Mouse (Mus musculus): ENCODE data around the gene Nucb1. TPM values are rescaled to one million over a fixed set of nuclear protein-coding genes. Genes with fewer than 3 reads are reported as not detected.
A peak's percentile ranks its signal among the peaks of the same experiment; 100 is the strongest.
"Not testable (repeated sequence)": the region's sequence is repeated elsewhere in the genome, so short reads cannot be mapped to it uniquely, and the experiment has no call there.

Nucb1 gene
- total RNA-seq, 2 experiments from 2014 or later = 182 to 199 TPM

DNA sequence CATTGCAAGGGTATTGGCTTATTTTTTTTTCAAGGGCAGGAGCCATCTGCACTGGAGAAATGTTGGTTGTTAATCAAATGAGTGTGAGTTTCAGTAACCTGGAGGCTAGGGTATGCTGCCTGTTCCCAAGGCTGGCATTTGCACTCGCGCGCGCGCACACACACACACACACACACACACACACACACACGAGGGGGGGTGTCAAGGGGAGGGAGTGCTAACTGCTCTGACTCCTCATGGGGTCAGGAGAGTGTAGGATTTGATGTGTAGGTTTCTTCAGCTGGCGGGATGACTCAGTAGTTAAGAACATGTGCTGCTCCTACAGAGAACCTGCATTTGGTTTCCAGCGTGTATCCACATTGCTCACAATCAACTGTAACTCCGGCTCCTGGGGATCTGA lies 19.4 kb downstream of the Nucb1 start:
- DNase-seq (ENCODE audit: low spot score in 2 of 2) = no peak

DNA sequence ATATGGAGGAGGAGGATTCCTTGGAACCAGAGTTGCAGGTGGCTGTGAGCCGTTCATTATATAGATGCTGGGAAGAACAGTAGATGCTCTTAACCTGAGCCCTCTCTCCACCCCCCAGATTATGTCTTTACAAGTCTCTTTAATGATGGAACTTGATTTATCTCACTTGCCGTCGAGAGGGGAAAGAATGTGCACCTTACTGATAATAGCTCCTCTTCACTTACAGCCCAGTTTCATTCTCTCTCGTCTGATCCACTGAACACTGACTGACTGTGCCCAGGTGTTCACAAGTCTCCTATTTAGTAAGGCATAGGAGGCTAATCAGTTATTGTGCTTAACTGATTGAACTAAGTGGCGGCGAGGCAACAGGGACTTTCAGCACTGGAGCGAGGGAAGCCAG lies 20.6 kb downstream of the Nucb1 start:
- DNase-seq (ENCODE audit: low spot score in 2 of 2) = no peak

DNA sequence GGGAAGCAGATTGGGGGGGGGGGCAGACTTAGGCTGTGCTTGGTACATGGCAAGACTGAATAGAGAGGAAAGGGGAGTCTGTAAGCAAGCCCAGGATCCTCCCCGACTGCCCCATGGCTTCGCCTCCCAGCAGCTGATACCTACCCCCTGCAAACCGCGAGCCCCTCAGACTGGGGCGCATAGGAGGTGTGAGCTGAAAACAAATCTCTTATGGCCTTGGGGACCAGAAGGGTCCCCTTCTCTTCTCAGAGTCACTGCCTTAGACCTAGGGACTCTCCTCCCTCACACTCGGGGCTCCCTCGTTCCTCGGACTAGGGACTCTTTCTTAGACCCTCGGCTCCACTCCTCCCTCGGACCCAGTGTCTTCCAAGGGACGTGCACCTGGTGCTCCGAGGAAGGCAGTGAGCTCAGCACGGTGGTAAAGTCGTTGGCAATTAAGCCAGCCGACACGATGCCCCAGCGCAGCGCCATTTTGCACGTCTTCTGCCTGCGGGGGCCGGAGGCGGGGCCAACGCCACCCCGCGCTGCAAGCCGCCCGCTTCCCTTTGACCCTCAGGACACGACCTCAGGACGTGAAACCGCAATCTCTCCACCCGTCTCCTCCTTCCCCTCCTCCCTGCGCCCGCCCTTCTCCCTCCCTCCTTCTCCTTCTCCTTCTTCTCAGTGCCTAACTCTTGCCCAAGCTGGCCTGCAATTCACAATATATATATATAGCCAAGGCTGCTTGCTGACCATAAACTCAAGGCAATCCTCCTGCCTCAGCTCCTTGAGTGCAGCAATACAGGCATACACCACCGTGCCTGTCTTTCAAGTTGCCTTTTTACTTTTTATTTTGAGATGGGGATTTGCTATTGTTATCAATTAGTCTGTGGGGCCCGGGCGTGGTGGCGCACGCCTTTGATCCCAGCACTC lies 21.7 kb downstream of the Nucb1 start, which contains the start of gene Dhdh:
TSS of gene Dhdh (minus strand) at position 513 of the 912 bp plus-strand sequence.
- DNase-seq (ENCODE audit: low spot score in 2 of 2) = peak in 1 of 2 experiments; percentile 58

DNA sequence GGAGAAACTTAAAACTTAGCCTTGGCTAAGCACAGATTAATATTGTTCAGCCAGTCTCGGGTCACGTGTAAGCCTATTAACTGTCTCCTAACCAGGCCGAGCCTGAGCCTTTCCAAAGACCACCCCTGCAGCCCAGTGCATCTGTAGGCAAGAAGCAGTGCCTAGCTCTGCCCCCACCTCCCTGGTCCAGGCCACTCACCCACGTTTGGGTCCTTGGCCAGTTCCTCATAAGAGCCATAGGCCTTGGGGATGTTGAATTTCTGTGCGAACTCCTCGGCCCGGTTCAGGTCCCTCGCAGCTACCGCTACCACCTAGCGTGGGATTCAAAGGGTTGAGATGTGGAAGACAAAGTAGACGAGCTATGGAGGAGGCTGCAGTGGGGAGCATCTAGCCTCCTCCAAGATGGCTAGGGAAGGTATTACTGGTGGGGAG lies 22.3 kb downstream of the Nucb1 start:
- no peak for DNase-seq (ENCODE audit: low spot score in 2 of 2)

DNA sequence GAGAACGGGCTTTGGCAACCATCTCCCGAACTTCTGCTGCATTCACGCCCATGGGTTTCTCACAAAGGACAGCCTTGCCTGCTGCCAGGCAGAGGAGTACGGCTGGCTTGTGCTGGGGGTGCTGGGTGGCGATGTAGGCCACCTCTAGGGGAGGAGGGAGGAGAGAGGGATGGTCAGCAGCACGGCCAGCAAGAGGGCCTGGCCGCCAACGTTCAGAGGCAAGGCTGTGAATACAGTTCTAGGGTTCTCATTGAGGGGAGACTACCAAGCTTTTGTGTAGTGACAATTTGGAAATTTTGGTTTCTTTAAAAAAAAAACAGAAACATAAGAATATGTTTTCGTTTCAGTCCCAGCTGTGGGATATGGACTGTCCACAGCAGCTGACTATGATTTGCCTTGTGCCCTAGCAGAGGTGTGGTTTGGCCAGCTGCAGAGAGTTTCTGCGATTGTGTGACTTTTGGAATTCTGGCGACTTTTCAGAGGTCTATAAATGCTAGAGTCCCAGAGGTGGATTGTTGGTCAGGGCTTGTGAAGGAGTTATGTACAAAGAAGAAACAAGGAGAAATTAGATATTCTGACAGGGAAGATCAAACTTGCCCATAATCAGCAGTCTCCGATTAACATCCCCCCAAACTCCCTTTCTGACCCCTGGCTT lies 23.3 kb downstream of the Nucb1 start, which contains the start of gene Gm45808:
TSS of gene Gm45808 (minus strand) at position 51 of the 655 bp plus-strand sequence.
- no peak for DNase-seq (ENCODE audit: low spot score in 2 of 2)

DNA sequence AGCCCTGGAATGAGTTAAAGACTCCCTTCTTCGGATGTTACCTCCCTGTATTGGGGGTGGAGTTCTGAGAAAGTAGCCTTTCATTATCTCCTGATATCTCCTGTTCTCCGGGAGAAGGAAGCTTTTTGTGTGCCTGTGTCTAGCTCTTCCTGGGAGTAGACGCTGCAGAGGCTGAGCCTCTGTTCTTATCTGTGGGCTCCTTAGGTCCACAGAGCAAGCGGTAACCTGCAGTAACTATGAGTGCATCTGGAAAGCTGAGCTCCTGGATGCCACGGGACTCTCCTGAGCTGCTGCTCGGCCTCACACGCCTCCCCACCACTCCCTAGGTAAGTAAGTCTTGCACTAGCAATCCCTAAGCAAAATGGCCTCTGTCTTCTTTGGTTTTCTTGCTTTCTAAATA lies 24.0 kb downstream of the Nucb1 start:
- no peak for DNase-seq (ENCODE audit: low spot score in 2 of 2)

DNA sequence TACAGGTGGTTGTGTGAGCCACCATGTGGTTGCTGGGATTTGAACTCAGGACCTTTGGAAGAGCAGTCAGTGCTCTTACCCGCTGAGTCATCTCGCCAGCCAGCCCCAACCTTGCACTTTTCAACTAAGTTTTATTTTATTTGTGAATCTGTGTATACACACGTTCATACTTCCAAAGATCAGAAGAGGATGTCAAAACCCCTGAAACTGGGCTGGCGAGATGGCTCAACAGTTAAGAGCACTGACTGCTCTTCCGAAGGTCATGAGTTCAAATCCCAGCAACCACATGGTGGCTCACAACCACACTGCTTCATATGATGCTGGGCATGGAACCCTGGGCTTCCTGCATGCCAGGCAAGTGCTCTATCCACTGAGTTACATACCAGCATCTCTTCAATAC lies 25.2 kb downstream of the Nucb1 start:
- not testable (repeated sequence) for DNase-seq (ENCODE audit: low spot score in 2 of 2)

DNA sequence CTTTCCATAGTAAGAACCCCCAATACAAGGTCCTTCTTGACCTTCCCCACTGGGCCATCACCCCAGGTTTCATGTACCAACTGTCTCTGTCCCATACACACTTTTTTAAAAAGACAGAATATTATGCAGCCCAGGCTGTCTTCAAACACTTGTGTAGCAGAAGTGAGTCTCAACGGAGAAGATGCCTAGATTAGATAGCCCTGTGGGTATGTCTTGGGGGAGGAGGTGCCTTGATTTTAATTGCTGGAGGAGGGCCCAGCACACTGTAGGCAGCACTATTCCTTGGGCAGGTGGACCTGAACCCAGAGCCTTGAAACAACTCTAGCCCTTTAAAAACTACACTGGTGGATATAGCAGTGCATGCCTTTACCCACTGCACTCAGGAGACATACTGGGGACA lies 28.0 kb downstream of the Nucb1 start:
- no peak for DNase-seq (ENCODE audit: low spot score in 2 of 2)

DNA sequence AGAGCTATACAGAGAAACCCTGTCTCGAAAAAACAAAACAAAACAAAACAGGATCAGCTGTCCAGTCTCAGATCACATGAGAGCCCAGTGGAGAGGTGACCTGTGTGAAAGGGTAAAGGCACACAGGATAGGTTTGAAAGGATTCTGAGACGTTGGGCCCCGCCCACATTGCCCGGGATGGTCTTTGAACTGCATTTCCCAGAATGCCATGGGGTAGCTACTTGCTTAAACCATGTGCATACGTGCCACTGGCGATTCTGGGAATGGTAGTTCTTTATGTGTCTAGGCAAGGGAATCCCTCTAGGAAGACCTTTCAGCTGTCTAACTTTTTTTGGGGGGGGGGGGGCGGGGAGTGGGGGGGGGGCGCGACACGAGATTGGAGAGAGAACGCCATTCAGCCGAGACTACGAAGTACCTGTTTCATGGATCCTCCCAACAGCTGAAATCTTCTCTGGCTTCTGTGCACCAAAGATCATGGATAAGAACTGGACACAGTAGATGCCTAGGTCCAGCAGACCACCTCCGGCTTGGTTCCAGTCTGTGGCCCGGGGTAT lies 28.8 kb downstream of the Nucb1 start, which contains the start of gene Tulp2:
TSS of gene Tulp2 (plus strand) at position 504 of the 554 bp plus-strand sequence.
- no peak for DNase-seq (ENCODE audit: low spot score in 2 of 2)

DNA sequence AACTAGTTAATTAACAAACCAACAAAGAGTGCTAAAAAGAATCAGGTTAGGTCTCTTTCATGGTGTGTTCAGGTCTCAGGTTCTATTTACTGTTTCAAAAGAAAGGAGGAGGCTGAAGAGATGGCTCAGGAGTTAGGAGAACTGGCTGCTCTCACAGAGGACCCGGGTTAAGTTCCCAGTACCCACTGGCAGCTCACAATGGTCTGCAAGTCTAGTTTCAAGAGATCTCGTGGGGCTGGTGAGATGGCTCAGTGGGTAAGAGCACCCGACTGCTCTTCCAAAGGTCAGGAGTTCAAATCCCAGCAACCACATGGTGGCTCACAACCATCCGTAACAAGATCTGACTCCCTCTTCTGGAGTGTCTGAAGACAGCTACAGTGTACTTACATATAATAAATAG lies 29.9 kb downstream of the Nucb1 start:
- DNase-seq (ENCODE audit: low spot score in 2 of 2) = not testable (repeated sequence)

DNA sequence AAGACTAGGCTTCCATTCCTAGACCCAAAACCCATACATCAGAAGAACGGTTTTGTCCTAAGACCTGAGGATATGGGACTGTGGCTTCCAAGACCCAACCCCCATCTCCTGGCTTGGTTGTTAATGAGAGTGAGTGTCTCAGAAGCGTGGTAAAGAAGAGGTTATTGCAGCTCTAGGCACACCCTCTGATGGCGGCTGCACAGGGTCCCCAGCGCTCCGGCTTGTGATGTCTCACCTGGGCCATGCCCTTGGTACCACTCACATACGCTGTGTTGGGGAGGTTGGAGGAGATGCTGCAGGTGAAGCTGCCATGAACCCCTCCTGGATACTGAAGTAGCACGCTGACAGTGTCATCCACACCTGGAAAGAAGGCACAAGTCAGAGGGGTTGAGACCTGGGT lies 31.4 kb downstream of the Nucb1 start:
- no peak for DNase-seq (ENCODE audit: low spot score in 2 of 2)

DNA sequence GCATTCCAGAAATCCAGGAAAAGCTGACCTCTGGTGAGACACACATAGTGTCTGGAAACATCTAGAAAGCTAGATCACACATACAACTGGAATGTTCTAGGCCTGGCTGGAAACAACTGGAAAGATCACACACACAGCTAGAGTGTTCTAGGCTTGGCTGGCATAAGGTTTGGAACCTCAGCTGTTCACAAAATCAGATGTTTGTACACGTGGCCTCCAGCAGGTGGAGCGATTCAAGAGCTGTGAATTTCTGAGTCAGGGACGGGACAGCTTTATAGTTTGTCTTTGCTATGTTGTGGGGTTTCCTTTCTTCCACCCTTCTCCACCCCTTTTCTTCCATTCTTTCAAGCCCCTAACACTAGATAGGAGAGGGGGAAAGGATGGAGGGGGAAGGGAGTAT lies 33.2 kb downstream of the Nucb1 start:
- no peak for DNase-seq (ENCODE audit: low spot score in 2 of 2)

DNA sequence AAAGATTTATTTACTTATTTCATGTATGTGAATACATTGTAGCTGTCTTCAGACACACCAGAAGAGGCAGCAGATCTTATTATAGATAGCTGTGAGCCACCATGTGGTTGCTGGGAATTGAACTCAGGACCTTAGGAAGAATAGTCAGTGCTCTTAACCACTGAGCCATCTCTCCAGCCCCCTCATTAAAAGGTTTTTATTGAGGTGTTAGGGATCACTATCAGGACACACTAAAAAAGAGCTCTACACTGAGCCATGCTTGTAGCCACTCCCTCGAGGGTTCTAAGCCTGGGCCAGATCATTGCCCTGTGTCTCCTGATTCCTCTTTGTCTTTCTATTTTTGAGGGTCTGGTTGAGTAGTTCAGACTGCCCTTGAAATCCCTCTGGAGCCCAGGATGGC lies 33.8 kb downstream of the Nucb1 start:
- no peak for DNase-seq (ENCODE audit: low spot score in 2 of 2)

DNA sequence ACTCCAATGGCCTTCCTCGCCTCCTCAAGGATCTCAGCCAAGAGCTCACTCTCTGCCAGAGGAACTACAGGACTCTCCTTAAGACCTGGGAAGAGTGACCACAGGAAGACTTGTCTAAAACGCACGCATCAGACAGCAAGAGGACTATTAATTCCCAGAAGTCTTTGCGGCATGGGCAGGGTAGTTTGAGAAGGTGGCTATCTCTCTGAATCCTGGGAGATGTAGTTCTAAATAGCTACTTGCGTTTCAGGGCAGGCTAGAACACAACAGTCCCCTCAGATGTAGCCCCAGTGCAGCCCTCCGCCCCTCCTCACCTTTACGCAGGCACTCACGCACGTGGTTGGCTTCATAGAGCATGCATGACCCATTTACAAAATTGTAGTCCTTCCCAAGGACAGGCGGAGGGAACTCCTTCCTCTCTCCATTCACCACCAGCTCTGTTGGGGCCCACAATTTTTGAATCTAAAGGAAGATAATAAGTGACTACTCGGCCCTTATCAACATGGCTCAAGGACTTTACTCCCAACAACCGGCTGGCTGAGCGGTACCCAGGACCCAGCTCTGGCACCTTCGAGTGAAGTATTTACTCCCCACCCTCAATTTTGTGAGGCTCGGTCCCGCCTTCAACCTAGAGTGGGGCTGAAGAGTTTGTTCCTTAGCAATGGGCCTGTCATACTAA lies 34.8 kb downstream of the Nucb1 start:
- DNase-seq (ENCODE audit: low spot score in 2 of 2) = no peak

DNA sequence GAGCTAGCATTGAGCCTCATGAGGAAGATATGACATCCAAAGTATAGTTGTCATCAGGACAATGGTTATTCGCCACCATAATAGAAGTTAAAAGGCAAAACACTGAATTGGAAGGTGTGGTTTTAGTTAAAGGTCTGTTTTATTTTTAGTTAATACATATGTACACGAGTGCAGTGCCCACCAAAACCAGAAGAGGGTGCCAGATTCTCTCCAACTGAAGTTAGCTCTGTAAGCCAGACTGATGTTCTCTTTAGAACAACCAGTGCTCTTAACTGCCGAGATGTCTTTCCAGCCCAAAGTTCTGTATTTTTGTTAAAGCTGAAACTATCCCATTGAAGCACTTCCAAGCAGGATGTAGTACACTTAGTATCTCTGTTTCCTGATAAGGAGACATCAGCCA lies 39.3 kb downstream of the Nucb1 start:
- peak in 1 of 2 experiments; percentile 71 for DNase-seq (ENCODE audit: low spot score in 2 of 2)

DNA sequence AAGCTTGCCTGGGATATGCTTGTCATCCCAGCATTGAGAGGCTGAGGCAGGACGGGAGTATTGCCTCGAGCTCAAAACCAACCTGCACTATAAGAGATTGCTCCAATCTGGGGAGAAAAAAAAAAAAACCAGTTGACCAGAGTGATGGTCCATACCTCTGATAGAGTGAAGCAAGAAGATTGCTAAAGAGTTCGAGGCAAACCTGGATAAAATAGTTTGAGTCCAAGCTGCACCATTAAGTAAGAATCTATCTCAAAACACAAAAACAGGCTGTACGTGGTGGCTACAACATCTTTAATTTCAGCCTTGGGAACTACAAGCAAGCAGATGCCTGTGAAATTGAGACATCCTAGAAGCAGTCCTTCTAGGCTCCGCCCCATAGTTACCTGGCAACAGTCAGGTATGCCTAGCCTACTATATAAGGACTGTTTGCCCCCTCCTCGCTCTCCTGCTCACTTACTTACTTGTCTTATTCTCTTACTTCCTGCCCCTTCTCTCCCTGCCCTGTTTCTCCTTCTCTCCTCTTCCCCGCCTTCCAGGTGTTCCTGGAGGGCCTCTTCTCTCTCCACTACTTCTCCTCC lies 43.0 kb downstream of the Nucb1 start:
- no peak for DNase-seq (ENCODE audit: low spot score in 2 of 2)

DNA sequence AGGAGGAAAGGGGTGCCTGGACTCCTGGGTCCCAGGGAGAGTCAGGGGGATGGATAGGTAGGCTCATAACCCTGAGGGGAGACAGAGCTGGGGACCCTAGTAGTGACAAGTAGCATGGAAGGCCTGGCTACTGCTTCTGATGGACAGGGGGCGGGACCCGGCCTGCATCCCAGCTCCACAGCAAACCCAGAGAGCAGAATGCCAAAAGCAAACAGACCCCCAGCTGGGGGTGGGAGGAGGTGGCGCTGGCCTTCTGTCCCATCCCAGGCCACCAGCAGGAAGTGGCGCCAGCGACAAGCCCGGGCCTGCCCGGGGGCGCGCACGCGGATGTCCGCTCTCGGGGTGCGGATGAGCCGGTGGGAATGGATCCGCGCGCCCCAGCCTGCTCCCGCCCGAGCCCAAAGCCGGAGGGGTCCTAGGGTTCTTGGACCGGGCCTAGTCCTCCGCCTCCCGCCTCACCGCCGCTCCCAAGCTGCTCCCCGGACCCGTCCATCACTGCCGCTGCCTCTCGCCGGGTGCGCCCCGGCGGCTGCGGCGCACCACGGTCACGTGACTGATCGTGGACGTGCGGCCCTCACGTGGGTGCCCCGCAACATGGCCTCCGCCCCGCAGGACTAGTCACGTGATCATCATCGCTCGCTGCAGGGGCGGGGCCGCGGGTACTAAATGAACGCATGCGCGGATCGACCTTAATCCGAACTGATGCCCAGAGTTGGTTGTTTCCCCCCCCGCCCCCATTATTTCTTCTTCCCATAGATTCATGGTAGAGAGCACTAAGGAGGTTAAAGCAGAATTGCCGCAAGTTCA lies 43.7 kb downstream of the Nucb1 start, which contains the start of gene Bax:
TSS of gene Bax (minus strand) at position 616 of the 807 bp plus-strand sequence.
- peak; percentile 92 to 98 for DNase-seq (ENCODE audit: low spot score in 2 of 2)

DNA sequence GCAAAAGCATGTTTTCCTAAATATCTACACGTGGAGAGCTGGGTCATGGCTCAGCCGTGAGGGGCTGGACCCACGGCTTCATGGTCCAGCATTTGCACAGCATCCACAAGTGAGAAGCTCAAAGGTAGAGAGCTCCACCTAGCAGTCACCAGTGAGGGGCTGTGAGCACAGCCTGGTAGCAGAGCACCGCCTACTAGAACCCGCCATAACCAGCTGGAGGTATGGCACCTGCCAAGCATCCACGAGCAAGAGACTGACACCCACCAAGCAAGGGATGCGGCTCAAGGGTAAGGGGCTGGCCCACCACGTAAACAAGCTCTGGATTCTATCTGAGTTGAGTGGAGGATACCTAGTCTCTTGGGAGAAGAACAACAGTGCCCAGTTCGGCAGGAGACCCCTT lies 44.7 kb downstream of the Nucb1 start:
- DNase-seq (ENCODE audit: low spot score in 2 of 2) = no peak

DNA sequence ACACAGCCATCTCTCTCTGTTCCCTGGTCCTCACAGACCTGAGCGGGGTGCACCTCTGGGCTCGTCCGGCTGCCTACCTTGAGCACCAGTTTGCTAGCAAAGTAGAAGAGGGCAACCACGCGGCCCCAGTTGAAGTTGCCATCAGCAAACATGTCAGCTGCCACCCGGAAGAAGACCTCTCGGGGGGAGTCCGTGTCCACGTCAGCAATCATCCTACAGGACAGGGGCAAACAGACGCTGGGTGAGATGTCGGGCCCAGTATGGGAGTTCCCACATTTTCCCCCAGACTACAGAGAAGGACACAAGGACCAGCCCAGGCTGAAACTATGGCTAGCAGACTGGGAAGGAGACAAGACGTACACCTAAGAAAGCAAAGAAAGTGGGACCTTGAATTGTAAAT lies 45.1 kb downstream of the Nucb1 start:
- no peak for DNase-seq (ENCODE audit: low spot score in 2 of 2)

Data from gastrocnemius, postnatal 4 days (tissue).